Mouse (Mus musculus): Measurements from ENCODE around the gene Chd2.

DNA sequence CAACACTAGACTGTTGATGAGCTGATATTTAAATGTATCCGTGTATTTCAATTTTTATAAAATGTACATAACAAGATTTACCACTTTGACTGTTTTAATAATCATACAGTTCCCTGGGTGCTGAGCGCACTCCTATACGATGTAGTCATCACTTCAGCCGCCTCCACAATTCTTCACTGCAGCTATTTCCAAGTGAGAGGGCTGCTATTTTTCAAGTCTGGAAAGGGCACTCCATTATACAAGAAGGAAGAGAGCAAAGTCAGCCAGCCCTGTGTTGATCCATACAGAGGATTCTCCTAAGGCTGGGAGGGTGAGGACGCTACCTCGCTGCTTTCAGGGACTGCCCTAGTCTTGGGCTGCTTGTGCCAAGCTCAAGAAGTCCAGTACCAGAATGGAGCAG, 45.1 kb upstream of the Chd2 start:
- no peak for TF ChIP-seq CTCF (IDR thresholded peaks at IDR 0.05; ENCODE audit: control insufficient read depth, insufficient read depth, insufficient read length)
- TF ChIP-seq CEBPB (IDR thresholded peaks at IDR 0.05; ENCODE audit: low read depth): no peak
